Mouse (Mus musculus): ENCODE data around the gene Ace.

GRCm38 (mm10) chr11:105952911-105953386 lies 14.8 kb upstream of the Ace start, which contains the start of gene Cyb561:
- no peak for TF ChIP-seq POLR2A (IDR thresholded peaks at IDR 0.05; ENCODE audit: borderline replicate concordance, low read depth, low read length)
- TF ChIP-seq CTCF (IDR thresholded peaks at IDR 0.05; ENCODE audit: low read depth, low read length), result no peak

Measured in bone marrow macrophage, adult 2 months (primary cell).